Mouse (Mus musculus) thymus, postnatal 14 days (tissue): Measurements from ENCODE around the gene Mnat1.
"Not testable (repeated sequence)": the region's sequence is repeated elsewhere in the genome, so short reads cannot be mapped to it uniquely, and the experiment has no call there.

Experiments
- DNase-seq: peaks from one replicate; pipeline ENCODE4 v3.0.0; 2021

Mnat1 gene

DNA sequence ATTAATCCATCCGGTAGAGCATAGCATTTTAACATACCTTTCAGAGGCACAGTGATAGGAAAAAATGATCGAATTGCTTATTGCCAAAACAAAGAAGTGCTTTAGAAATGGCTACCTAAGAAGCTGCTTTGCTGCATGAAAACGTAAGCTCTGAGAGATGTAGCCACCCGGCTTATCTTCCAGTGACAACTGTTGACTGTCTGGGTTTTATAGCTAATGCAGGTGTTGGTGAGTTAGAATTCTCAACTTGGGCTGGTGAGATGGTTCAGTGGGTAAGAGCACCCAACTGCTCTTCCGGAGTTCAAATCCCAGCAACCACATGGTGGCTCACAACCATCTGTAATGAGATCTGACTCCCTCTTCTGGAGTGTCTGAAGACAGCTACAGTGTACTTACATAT is 27.5 kb downstream of the Mnat1 start:
- DNase-seq, result not testable (repeated sequence)

DNA sequence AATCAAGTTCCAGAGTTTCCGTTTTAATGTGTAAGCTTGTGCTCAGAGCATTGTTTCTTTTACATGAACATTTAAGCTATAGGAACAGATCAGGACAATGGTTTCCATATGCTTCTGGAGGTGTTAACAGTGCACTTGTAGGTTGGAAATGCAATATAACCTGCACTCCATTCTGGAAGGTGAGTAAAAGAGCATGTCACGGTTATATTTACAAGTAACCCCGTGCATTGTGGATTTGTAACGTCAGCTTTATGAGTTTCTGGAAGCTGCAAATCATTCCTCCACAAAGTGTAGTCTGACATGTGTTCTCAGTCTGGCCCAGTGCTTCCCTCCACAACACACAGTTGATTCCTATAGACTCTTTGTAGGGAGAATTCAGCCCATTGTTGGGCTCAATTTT is 30.6 kb downstream of the Mnat1 start:
- no peak for DNase-seq

- no peak for DNase-seq
Observed at GRCm38 (mm10) chr12:73160341-73160740, 36.8 kb downstream of the Mnat1 start.

GRCm38 (mm10) chr12:73162408-73163181 is 39.1 kb downstream of the Mnat1 start:
- DNase-seq, result peak; percentile 33

DNA sequence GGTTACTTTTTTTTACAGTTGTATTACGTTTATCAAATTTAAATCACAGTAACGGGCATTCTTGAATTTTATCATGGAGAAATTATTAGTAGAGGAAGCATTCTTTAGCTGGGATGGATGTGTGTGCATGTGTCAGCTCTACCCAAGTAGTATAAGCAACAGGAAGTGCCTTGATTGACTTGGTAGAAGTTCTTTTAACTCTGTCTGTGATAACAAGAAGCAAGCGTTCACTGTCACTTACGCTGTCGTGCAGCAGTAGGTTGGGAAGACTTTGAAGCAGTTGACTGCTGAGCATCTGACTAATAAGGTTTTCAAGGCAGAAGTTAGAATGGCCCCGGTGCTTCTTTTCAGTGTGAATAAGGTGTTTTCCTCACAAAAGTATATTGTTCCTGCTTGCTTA is 47.3 kb downstream of the Mnat1 start:
- DNase-seq, result no peak

GRCm38 (mm10) chr12:73183896-73184295 is 60.4 kb downstream of the Mnat1 start:
- DNase-seq, result no peak

GRCm38 (mm10) chr12:73197363-73197762 is 73.8 kb downstream of the Mnat1 start:
- no peak for DNase-seq

DNA sequence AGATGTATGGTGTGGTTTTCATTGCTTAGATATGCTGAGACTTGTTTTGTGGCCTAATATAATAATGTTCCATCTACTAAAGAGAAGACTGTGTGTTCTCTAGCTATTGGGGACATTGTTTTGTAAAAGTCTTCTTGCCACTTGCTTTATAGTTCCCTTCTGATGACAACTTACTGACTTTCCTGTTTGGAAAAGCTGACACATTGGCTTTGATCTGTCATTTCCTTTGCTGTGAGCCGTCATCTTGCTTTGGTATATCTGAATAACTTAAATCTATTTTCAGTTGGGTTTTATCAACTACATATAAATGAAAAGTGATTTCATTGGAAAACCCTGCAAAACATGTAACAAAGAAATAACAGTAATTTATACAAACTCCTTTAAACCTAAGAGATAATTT is 74.9 kb downstream of the Mnat1 start:
- no peak for DNase-seq

- DNase-seq, result no peak
Observed at GRCm38 (mm10) chr12:73199375-73199774, 75.9 kb downstream of the Mnat1 start.

GRCm38 (mm10) chr12:73201587-73201986 is 78.1 kb downstream of the Mnat1 start:
- DNase-seq, result peak; percentile 28

- no peak for DNase-seq
Observed at GRCm38 (mm10) chr12:73205710-73206649, 82.5 kb downstream of the Mnat1 start.

DNA sequence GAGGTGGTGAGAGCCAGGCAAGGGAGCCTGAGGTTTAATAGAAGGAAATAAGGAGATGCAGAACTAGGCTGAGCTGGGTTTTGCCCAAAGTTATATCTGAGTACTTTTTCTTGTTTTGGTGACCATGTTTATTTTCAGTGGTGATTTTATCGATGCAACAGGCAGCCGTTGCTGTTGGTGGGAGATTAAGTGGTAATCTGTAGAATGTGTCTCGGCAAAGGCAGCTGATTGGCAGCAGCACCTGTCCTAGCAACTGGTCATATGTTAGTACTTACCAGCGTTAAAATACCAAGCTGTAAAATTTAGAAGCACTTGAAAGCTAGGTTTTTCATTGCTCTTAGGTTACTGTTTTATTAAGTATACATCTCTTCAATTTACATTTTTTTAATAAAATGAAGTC is 83.5 kb downstream of the Mnat1 start:
- DNase-seq, result no peak

DNA sequence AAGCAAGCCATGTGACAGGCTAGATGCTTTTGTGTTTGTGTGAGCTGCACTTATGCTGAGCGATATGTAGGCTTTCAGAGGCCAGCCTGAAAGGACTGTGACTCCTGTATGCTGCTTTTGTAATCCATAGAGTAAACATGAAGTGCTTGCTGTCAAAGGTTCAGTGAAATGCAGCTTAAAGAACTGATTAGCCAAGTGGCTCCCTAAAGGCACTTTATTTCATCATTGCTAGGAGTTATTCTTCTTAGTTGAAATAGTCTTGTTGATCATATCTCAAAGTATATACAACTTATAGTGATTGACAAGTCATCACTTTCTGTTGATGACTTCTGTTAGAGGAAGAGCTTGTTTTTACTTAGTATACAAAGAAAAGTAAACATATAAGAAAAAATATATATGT is 83.9 kb downstream of the Mnat1 start:
- no peak for DNase-seq

GRCm38 (mm10) chr12:73208518-73208917 is 85.0 kb downstream of the Mnat1 start:
- DNase-seq, result no peak

DNA sequence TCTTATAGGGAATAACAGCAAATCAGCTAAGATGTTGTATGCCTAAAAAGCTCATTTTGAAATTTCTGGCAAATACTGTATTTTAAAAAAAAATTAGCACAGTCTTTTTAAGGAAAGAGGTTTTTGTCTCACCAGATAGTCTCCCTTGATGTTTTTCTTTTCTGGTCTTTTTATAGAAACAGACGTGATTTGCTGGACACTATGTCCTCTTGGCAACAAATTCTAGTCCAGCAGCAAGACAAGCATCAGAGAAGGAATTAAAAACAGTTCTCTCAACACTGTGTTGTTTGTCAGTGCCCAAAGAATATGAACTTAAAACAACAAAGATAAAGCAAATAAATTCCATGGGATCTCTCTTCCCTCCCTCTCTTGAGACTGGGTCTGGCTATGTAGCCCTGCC is 85.6 kb downstream of the Mnat1 start:
- DNase-seq, result no peak

- no peak for DNase-seq
Observed at GRCm38 (mm10) chr12:73210454-73210853, 86.9 kb downstream of the Mnat1 start.

- no peak for DNase-seq
Observed at GRCm38 (mm10) chr12:73215773-73216172, 92.3 kb downstream of the Mnat1 start.

- no peak for DNase-seq
Observed at GRCm38 (mm10) chr12:73218632-73219031, 95.1 kb downstream of the Mnat1 start.

DNA sequence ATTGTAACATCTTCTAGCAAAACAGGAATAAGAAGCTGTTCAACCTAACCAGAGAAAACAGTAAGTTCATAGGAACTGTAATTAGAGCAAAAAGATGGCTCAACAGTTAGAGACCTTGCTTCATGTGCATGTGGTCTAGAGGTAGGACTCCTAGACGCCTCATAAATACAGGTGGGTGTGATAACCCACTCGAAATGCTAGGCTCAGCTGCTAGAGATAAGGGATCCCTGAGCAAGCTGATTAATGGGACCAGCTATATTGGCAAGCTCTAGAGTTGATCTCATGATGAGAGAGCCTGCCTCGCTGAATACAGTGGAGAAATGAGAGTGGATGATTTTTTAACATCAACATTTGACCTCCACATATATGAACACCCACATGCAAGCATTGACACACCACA is 97.7 kb downstream of the Mnat1 start:
- DNase-seq, result no peak

DNA sequence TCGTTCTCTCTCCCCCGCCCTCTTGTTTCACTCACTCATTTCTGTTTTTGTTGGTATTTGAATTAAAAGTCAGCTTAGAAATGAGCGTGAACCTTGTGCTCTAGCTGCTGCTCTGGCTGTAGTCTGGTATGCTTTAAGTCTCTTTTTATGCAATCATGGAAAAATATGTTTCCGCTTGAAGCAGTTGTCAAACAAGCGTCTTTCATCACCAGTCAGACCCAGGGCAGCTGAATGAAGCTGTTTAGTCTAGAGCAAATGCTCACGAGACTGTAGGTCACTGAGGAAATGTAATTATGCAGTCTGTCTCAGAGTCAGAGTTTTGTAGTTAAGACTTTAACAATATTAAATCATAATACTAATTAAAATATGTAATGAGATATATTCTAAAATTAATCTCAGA is 100.4 kb downstream of the Mnat1 start:
- no peak for DNase-seq

DNA sequence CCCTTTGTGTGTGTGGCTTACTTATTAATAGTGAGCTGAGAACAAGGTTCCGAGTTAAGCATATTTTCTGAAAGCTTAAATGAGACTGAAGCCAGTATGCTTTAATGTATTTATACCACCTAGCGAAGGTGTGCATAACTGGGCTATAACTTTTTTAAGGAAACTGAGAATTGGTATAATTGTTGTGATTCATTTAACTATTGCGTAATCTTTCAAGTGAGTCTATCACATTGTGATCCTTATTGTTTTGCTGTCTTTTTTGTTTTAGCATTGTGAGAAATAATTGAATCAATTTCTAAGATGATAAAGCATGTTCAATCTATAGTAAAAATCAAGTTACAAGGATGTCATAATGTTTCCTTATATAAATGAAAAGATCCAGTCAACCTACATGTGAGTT is 104.9 kb downstream of the Mnat1 start:
- no peak for DNase-seq

DNA sequence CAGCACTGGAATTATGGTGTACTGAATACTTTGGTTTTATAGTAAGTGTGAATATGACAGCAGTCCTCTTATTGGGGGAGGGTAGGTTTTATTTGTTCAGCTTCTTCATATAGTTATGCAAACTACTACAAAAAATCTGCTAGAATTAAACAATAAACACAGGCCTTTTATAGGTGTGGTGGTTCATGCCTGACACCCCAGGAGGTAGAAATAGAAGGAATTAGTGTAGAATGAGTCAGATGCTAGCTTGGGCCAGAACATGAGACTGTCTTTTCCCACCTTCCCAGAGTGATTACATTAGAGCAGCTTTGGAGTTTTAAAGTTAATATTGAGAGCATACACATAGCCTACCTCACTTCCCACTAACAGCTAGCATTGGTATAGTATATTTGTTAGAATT is 106.7 kb downstream of the Mnat1 start:
- no peak for DNase-seq

DNA sequence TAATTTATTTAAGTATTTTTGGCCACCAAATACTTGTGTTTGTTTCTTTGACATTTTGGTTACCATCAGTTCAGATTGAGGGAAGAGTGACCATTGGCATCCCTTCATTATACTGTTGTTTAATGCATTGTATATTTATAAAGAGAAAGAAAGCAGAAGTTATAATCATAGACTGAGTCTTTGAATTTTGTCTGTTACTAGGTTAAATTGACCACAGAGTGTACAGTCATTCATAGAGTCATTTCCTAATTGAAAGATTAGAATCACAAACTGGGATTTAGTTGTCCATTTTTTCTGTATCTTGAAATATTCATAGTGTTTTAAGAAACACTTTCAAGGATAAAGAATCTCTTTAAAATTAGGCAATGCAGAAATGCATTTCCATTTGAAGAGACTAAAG is 108.0 kb downstream of the Mnat1 start:
- no peak for DNase-seq

DNA sequence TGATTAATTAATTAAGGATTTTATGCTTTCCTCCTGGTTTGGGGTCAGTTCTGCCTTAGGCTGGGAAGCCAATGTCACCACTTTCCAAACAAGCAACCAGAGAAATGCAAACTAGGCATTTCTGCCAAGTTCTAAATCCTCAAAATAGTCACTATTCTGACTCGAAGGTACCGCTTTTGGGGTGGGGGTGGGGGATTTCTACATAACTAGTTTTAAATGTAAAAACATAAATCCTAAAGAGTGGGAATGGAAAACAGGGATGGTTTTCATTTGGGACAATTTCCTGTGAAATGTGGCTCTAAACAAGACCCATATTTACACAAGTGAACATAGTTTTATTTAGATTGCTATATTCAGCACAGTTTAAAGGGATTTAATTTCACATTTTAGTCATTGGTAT is 109.1 kb downstream of the Mnat1 start:
- DNase-seq, result no peak
